Mouse (Mus musculus) CH12.LX (cell line): ENCODE data around the gene Olfr91. TPM values are rescaled to one million over a fixed set of nuclear protein-coding genes. Genes with fewer than 3 reads are reported as not detected.

Experiments
- DNase-seq: peaks from one replicate; pipeline ENCODE4 v3.0.0-alpha.2; 2013; ENCODE audit errors: extremely low read depth
- H3K27ac ChIP-seq: 2 replicates; pipeline ENCODE4 v1.5.1; 2012; ENCODE audit warnings: low read depth, mild to moderate bottlenecking, control low read depth, moderate library complexity; ENCODE audit not compliant: insufficient read depth
- H3K27me3 ChIP-seq: replicated peaks from 2 replicates; pipeline ENCODE3; 2012; ENCODE audit warnings: inconsistent platforms
- H3K36me3 ChIP-seq, 2 experiments: replicated peaks in 1 of 2; 2 replicates each; pipeline versions ENCODE3 to v1.6.1; 2012; ENCODE audit warnings: inconsistent platforms in 1 of 2, low read length in 1 of 2, mild to moderate bottlenecking in 1 of 2, mixed read lengths in 1 of 2, moderate library complexity in 1 of 2; ENCODE audit not compliant: control insufficient read depth in 1 of 2, insufficient read depth in 1 of 2
- H3K4me1 ChIP-seq, 2 experiments: 2 replicates each; pipeline ENCODE4 v1.6.1; 2012; ENCODE audit warnings: inconsistent platforms in 1 of 2, moderate library complexity in 1 of 2; ENCODE audit not compliant: insufficient read depth in 2 of 2, control insufficient read depth in 1 of 2
- H3K4me2 ChIP-seq: 2 replicates; pipeline ENCODE4 v1.6.1; 2012; ENCODE audit warnings: low read depth, mild to moderate bottlenecking, control low read depth; ENCODE audit not compliant: poor library complexity, insufficient read depth, severe bottlenecking
- H3K4me3 ChIP-seq, 3 experiments: fragments of 150-350 bp in 1 of 3; sonication (generic) in 1 of 3; replicated peaks in 1 of 3; 2 replicates each; pipeline versions ENCODE3 to v1.5.1; 2011 to 2012; ENCODE audit warnings: low read depth in 2 of 3, low read length in 2 of 3, mild to moderate bottlenecking in 2 of 3, moderate library complexity in 2 of 3, control low read depth in 1 of 3, improper control_type of control experiment in 1 of 3, inconsistent platforms in 1 of 3, mixed read lengths in 1 of 3; ENCODE audit not compliant: poor library complexity in 1 of 3
- H3K79me2 ChIP-seq: replicated peaks from 2 replicates; pipeline ENCODE4 v1.6.1; 2012; ENCODE audit warnings: mild to moderate bottlenecking, moderate library complexity; ENCODE audit not compliant: control insufficient read depth, poor library complexity, insufficient read depth, severe bottlenecking; ENCODE audit errors: extremely low read depth
- H3K9ac ChIP-seq: 2 replicates; pipeline ENCODE4 v1.6.1; 2012; ENCODE audit warnings: low read depth, mild to moderate bottlenecking, control low read depth, moderate library complexity; ENCODE audit not compliant: insufficient read depth
- H3K9me3 ChIP-seq: replicated peaks from 2 replicates; pipeline ENCODE3; 2012; ENCODE audit warnings: low read length, inconsistent platforms, mixed read lengths
- CHD2 ChIP-seq: IDR thresholded peaks from 2 replicates; pipeline ENCODE4 v1.6.1; 2011; ENCODE audit warnings: low read length, improper control_type of control experiment
- EP300 ChIP-seq: IDR thresholded peaks from 2 replicates; pipeline ENCODE4 v1.6.1; 2011; ENCODE audit warnings: low read length, improper control_type of control experiment
- ETS1 ChIP-seq: conservative IDR thresholded peaks from 2 replicates; pipeline ENCODE4 v1.6.1; 2012; ENCODE audit warnings: low read depth, mild to moderate bottlenecking, inconsistent platforms, low read length, improper control_type of control experiment, moderate library complexity
- JUN ChIP-seq: IDR thresholded peaks from 2 replicates; pipeline ENCODE4 v1.6.1; 2011; ENCODE audit warnings: low read depth, mild to moderate bottlenecking, low read length, improper control_type of control experiment, moderate library complexity; ENCODE audit not compliant: insufficient read depth
- JUND ChIP-seq: conservative IDR thresholded peaks from 2 replicates; pipeline ENCODE4 v1.6.1; 2011; ENCODE audit warnings: low read depth, low read length, improper control_type of control experiment
- KAT2A ChIP-seq: IDR thresholded peaks from 2 replicates; pipeline ENCODE4 v1.6.1; 2012; ENCODE audit warnings: low read length, improper control_type of control experiment, inconsistent platforms; ENCODE audit not compliant: insufficient replicate concordance
- MAX ChIP-seq: IDR thresholded peaks from 2 replicates; pipeline ENCODE4 v1.6.1; 2011; ENCODE audit warnings: low read length, improper control_type of control experiment
- MAZ ChIP-seq: IDR thresholded peaks from 2 replicates; pipeline ENCODE4 v1.6.1; 2012; ENCODE audit warnings: low read depth, mild to moderate bottlenecking, inconsistent platforms, low read length, improper control_type of control experiment, moderate library complexity
- MYC ChIP-seq: IDR thresholded peaks from 2 replicates; pipeline ENCODE4 v1.6.1; 2011; ENCODE audit warnings: low read depth, mild to moderate bottlenecking, improper control_type of control experiment, low read length
- POLR2A ChIP-seq: IDR thresholded peaks from 2 replicates; pipeline ENCODE4 v1.6.1; 2011; ENCODE audit warnings: low read depth, mild to moderate bottlenecking, improper control_type of control experiment, low read length
- RAD21 ChIP-seq: IDR thresholded peaks from 2 replicates; pipeline ENCODE4 v1.6.1; 2011; ENCODE audit warnings: low read depth, mild to moderate bottlenecking, low read length, improper control_type of control experiment, moderate library complexity
- SIN3A ChIP-seq: IDR thresholded peaks from 2 replicates; pipeline ENCODE4 v1.6.1; 2012; ENCODE audit warnings: low read length, improper control_type of control experiment, inconsistent platforms
- TCF12 ChIP-seq: IDR thresholded peaks from 2 replicates; pipeline ENCODE4 v1.6.1; 2014; ENCODE audit warnings: low read depth, mild to moderate bottlenecking, inconsistent platforms, low read length, improper control_type of control experiment
- USF2 ChIP-seq: conservative IDR thresholded peaks from 2 replicates; pipeline ENCODE4 v1.6.1; 2011; ENCODE audit warnings: low read depth, low read length, improper control_type of control experiment
- ZKSCAN1 ChIP-seq: IDR thresholded peaks from 2 replicates; pipeline ENCODE4 v1.6.1; 2012; ENCODE audit warnings: low read depth, inconsistent platforms, low read length, improper control_type of control experiment, borderline replicate concordance
- ZNF384 ChIP-seq: IDR thresholded peaks from 2 replicates; pipeline ENCODE4 v1.6.1; 2012; ENCODE audit warnings: low read depth, low read length, improper control_type of control experiment, inconsistent platforms
- dilution Hi-C: fragments of 300-500 bp; cut with MboI; formaldehyde crosslinking; loops from 2 replicates; pipeline ENCODE4 v1.14.3; 2020; ENCODE audit warnings: low sequenced_read_pairs; ENCODE audit not compliant: extremely low pct_unique_long_range_greater_than_20kb, extremely low pct_ligation_motif_present
- in situ Hi-C: fragments of 300-500 bp; cut with MboI; formaldehyde crosslinking; loops from 3 replicates; pipeline ENCODE4 v1.14.3; 2019; ENCODE audit warnings: low sequenced_read_pairs, low pct_ligation_motif_present, low pct_unique_long_range_greater_than_20kb, mixed read lengths
- polyA plus RNA-seq: library from polyadenylated mRNA; unstranded; fragments of >175 nt; gene quantifications from 2 replicates; pipeline ENCODE4 v1.2.1, GENCODE M21; 2012; ENCODE audit warnings: low read depth; ENCODE audit not compliant: insufficient read length
- total RNA-seq, 2 experiments: library from RNA; depleted of rRNA; stranded (reverse); fragments of 300-350 nt in 1 of 2; fragments of >200 nt in 1 of 2; gene quantifications; 2 replicates each; pipeline ENCODE4 v1.2.3; 2012 to 2014

Gene Olfr91
- total and polyA plus RNA-seq, 3 experiments: not detected

DNA sequence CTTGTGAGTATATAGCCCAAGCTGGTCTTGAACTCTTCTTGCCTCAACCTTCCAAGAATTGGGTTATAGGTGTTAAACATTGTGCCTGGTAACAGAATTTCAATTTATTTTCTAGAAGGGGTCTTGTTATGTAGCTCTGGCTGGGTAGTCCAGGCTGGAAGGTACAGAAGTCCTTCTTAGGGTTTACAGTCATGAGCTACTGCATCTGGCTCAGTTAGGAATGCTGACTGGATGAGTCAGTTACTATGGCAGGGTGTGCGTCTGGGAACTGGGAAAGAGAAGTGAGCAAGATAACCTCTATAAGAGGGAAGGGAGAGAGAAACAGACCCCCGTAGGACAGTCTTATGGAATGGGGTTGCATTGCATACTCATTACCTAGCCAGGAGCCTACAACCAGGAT, 22.3 kb downstream of the Olfr91 start:
- Histone ChIP-seq H3K4me1 (peaks cover 0 to 8% of the 10 kb centered on the region in 2 experiments; a peak in 1 of 4 replicates), H3K4me2 (no peak overlapping the region), H3K9ac (no peak overlapping the region), H3K4me3 (no peak overlapping the region)
- dilution Hi-C loops: no loop called here
- TF ChIP-seq CHD2 (no peak), ETS1 (no peak)
- TF ChIP-seq, all 38 proteins: peak for 0
- Histone ChIP-seq H3K9me3 (no peaks in the 10 kb centered on the region), H3K79me2 (no peaks in the 10 kb centered on the region), H3K27me3 (no peaks in the 10 kb centered on the region), H3K27ac (no peak overlapping the region), H3K36me3 (peaks cover 18 to 58% of the 10 kb centered on the region in 2 experiments)
- in situ Hi-C loops: loop anchor here (5.0 kb wide), 1 partner anchor 127 kb away; the partner anchor contains the start of gene Olfr94
- no peak for DNase-seq

DNA sequence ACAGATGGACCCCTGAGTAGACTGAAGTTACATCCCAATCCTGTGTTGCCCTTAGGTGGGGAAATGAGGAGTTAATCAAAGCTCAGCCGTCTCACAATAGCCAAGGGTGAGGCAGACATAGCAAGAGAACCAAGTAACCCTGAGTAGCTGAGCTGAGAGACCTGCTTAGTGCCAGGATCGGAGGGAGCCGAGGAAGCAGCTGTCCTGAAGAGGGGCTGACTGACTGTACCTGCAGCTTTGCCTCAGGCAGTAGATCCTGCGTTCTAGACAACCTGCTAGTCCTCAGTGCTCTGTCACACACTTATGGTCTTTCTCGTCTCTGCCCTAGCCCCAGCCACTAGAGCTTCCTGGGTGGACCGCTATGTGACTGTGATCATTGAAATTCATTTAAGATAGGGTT, 22.9 kb downstream of the Olfr91 start:
- no peaks in the 10 kb centered on the region for H3K9me3 ChIP-seq
- H3K4me2 ChIP-seq: no peak overlapping the region
- peaks cover 0 to 8% of the 10 kb centered on the region in 2 experiments; a peak in 1 of 4 replicates for H3K4me1 ChIP-seq
- H3K36me3 ChIP-seq: peaks cover 18 to 64% of the 10 kb centered on the region in 2 experiments
- in situ Hi-C loops: loop anchor here (5.0 kb wide), 1 partner anchor 127 kb away; the partner anchor contains the start of gene Olfr94
- H3K79me2 ChIP-seq: no peaks in the 10 kb centered on the region
- no peak overlapping the region for H3K4me3 ChIP-seq
- TF ChIP-seq POLR2A: no peak
- TF ChIP-seq ZKSCAN1: no peak
- no peak for TF ChIP-seq ETS1
- no peak for TF ChIP-seq MYC
- no peak for TF ChIP-seq RAD21
- TF ChIP-seq SIN3A: no peak
- no peak for TF ChIP-seq MAZ
- no peak for TF ChIP-seq KAT2A
- no peak for DNase-seq
- no peak overlapping the region for H3K27ac ChIP-seq
- dilution Hi-C loops: no loop called here
- H3K27me3 ChIP-seq: no peaks in the 10 kb centered on the region
- H3K9ac ChIP-seq: no peak overlapping the region

GRCm38 (mm10) chr17:37072730-37073276, 25.3 kb downstream of the Olfr91 start:
- DNase-seq: no peak

More at GRCm38 (mm10) chr17:37072730-37073276, 25.3 kb downstream of the Olfr91 start:
- H3K9ac ChIP-seq: no peak overlapping the region
- no peak overlapping the region for H3K27ac ChIP-seq
- no peaks in the 10 kb centered on the region for H3K27me3 ChIP-seq
- no peaks in the 10 kb centered on the region for H3K9me3 ChIP-seq
- dilution Hi-C loops (no loop called here), in situ Hi-C loops (no loop called here)
- H3K36me3 ChIP-seq: peaks cover 22 to 87% of the 10 kb centered on the region in 2 experiments
- H3K79me2 ChIP-seq: no peaks in the 10 kb centered on the region
- TF ChIP-seq MYC (no peak), KAT2A (no peak), TCF12 (no peak), EP300 (no peak), POLR2A (no peak), ZNF384 (no peak), MAZ (no peak), JUN (no peak), USF2 (no peak), MAX (no peak), JUND (no peak)
- no peaks in the 10 kb centered on the region for H3K4me1 ChIP-seq
- H3K4me3 ChIP-seq: no peak overlapping the region
- H3K4me2 ChIP-seq: no peak overlapping the region
